Mouse (Mus musculus): ENCODE measurements around the gene Elfn1.

The Elfn1 gene

DNA sequence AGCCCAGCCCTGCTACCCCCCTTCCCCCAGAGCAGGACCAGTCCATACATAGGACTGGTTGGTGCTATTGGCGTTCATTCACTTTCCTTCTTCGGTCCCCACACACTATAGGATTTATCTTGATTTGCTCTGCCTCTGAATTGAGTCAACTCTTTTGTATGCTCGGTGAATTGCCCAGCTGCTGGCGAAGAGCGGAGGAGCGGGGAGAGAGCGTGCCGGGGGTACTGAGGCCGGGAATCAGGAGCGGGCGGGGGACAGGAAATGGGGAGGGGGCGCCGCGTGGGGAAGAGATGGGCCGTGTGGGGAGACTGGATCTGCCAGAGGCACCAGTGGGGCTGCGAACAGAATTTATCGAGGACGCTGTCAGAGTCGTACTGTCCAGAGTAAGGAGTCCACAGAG lies 3.8 kb downstream of the Elfn1 start:
- no peak for DNase-seq (ENCODE audit: low spot score)

- DNase-seq (ENCODE audit: low spot score) = no peak
Observed at GRCm38 (mm10) chr5:139912121-139912771, 4.5 kb downstream of the Elfn1 start.

DNA sequence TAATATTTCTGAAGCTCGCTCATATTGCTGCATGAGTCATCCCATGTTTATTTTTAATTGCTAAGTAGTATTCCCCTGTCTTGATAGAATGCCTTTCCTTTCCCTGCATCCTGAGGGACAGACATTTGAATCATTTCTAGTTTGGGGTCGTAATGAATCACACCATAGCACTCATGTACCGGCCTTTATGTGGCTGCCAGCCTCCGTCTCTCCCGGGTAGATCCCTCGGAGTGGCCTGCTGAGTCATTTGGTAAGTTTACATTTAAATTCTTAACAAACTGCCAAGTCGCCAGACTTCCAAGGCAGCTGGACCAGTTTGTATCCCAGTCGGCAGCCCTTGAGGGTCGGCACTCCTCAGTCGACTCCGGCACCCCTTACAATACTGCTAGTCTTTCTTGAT lies 13.9 kb downstream of the Elfn1 start:
- DNase-seq (ENCODE audit: low spot score) = no peak

GRCm38 (mm10) chr5:139923867-139924266 lies 16.1 kb downstream of the Elfn1 start:
- DNase-seq (ENCODE audit: low spot score) = no peak

GRCm38 (mm10) chr5:139930102-139930501 lies 22.4 kb downstream of the Elfn1 start:
- no peak for DNase-seq (ENCODE audit: low spot score)

- DNase-seq (ENCODE audit: low spot score) = no peak
Observed at GRCm38 (mm10) chr5:139930927-139931351, 23.2 kb downstream of the Elfn1 start.

DNA sequence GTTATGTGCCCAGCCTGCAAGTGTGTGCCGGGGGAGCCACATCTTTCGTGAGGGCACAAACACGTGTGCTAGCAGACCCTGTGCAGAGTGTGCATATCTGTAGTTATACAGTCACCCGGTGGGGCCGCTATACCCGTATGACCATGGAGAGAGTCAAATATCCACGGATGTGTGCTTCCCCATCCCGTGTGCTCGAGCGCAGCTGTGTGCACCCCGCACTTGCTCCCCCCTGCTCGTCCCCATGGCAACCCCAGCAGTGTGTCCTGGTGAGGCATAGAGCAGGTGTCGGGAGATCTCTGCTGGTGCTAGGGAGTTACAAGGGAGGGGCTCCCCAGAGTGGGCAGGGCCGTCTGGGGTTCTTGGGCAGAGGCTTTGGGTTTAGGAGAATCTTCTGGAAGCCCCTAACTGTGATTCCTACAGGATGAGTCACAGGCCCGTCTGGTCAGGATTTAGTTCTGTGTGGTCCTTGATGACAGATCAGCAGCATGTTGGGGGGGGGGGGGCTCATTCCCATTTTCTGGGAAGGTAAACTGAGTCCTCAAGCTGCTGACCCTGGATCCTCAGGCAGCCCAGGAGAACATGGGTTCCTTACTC lies 24.3 kb downstream of the Elfn1 start:
- DNase-seq (ENCODE audit: low spot score) = no peak

GRCm38 (mm10) chr5:139932595-139933271 lies 25.0 kb downstream of the Elfn1 start:
- peak; percentile 68 for DNase-seq (ENCODE audit: low spot score)

- DNase-seq (ENCODE audit: low spot score) = no peak
Observed at GRCm38 (mm10) chr5:139933476-139933875, 25.7 kb downstream of the Elfn1 start.

- DNase-seq (ENCODE audit: low spot score) = no peak
Observed at GRCm38 (mm10) chr5:139936431-139936830, 28.7 kb downstream of the Elfn1 start.

- DNase-seq (ENCODE audit: low spot score) = no peak
Observed at GRCm38 (mm10) chr5:139944697-139945096, 37.0 kb downstream of the Elfn1 start.

DNA sequence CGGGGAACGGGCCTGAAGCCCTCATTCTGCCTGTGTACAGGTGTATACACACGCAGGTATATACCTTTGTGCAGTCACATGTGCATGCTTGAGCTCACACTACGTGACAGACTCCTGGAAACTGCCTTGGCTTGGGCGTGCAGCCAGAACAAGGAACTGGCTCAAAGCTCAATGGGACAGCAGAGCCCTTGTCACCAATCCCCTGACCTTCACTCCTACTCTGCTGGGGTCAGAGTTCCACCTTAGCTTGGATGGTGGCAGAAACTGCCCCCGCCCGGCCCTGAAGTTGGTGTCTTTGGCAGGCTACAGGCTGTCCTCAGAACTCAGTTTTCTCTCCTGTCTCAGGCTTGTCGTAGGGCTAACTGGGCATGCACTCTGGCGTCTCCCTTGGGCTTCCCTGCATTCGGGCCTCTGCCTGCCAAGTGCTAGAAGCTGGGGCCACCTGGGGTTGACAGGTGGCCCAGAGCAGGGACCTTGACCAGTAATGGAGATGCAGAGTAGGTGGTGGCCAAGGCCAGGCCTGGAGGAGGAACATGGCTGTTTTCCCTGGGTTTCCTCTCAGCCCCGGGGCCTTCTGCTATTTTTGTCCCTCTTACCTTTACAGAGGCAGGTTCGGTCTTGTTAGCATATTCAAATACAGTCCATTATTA lies 38.1 kb downstream of the Elfn1 start:
- no peak for DNase-seq (ENCODE audit: low spot score)

DNA sequence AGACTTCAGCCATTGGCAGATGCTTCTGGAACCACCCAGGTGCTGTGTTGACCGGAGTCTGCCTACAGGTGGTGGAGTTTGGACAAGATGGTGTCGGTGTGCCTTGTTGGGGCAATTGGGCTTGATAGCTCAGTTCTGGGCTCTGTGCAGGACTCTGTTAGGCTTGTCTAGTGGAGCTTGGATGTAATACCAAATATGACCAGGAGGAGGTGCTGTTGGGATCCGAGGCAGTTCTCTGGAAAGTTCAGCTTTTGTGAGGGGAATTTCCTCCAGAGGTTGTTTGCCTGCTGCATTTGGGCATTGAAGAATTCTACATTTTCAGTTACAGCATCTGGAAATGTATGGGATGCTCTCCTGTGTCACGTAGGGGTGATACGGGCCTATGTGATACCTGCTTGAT lies 39.7 kb downstream of the Elfn1 start:
- no peak for DNase-seq (ENCODE audit: low spot score)

GRCm38 (mm10) chr5:139948552-139948951 lies 40.8 kb downstream of the Elfn1 start:
- no peak for DNase-seq (ENCODE audit: low spot score)

GRCm38 (mm10) chr5:139949363-139949762 lies 41.6 kb downstream of the Elfn1 start:
- DNase-seq (ENCODE audit: low spot score) = no peak

DNA sequence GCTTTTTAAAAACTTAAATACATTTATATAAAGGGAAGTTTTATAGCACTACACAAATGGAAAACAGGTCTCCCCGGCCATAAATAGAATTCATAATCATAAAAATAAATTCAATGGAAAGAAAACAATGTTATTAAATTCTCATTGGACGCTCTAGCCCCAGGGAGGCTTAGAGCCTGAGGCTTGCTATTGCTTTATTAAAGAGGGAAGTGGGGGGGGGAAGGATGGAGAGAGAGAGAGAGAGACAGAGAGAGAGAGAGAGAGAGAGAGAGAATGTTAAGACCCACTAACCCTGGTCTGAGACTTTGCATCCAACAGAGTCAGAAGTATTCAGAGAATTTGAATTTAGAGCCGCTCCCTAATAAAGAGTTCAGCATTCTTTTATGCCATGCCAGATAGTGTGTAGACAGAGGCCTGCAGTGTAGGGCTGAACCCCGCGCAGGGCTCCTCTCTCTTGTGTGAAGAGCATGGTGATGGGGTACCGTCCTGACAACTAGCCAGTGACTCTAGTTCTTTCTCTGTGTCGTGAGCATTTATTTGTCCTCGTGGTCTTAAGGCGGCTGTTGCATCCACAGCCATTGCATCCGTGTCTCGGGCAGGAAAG lies 42.3 kb downstream of the Elfn1 start:
- no peak for DNase-seq (ENCODE audit: low spot score)

GRCm38 (mm10) chr5:139956859-139957258 lies 49.1 kb downstream of the Elfn1 start:
- no peak for DNase-seq (ENCODE audit: low spot score)

GRCm38 (mm10) chr5:139959741-139960140 lies 52.0 kb downstream of the Elfn1 start:
- no peak for DNase-seq (ENCODE audit: low spot score)

DNA sequence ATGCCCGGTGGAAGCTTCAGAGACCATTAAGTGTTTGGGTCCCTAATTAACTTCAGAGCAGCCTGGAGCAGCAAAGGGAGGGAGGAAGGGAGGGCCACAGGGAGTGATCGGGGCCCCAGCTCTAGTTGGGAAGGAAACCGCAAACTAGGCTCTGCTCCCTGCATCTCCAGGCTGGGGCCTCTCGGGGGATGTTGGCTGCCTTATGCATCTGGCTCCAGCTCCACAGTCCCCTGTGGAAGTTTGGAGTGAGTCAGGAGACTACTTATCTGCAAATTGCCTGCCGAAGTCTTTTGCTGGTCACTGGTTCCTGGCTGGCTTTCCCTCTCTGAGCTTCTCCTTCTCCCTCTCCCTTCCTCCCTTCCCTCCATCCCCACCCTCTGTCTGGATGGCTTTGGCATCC lies 56.6 kb downstream of the Elfn1 start:
- DNase-seq (ENCODE audit: low spot score) = no peak

- no peak for DNase-seq (ENCODE audit: low spot score)
Observed at GRCm38 (mm10) chr5:139965596-139965995, 57.9 kb downstream of the Elfn1 start.

- DNase-seq (ENCODE audit: low spot score) = no peak
Observed at GRCm38 (mm10) chr5:139969151-139969948, 61.6 kb downstream of the Elfn1 start.

- no peak for DNase-seq (ENCODE audit: low spot score)
Observed at GRCm38 (mm10) chr5:139970186-139970631, 62.5 kb downstream of the Elfn1 start.
